Mouse (Mus musculus) CD4-positive helper T cell, adult 2 months (primary cell): ENCODE data around the gene Ggt1.

Experiments
- DNase-seq: peaks from one replicate; pipeline ENCODE4 v3.0.0-alpha.2; 2012; ENCODE audit warnings: low read depth, missing footprints, low spot score

The Ggt1 gene

DNA sequence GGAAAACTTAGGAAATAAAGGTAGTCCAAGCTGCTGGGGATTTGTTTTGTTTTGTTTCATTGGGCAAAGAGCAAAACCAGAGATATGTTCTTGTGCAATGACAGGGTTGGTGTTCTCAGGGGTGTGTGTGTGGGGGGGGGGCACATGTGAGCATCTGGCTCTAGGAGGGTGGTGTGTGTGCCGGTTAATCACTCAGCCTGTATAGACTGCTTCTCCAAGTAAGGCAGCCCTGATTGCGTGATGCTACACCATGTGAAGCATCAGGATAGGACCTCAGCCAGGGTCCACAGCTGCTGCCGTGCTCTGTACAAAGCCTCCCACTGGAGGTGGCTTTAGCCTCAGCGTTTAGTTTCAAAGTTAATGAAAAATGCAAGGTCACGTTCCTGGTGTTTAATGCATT is 71.6 kb downstream of the Ggt1 start:
- no peak for DNase-seq

DNA sequence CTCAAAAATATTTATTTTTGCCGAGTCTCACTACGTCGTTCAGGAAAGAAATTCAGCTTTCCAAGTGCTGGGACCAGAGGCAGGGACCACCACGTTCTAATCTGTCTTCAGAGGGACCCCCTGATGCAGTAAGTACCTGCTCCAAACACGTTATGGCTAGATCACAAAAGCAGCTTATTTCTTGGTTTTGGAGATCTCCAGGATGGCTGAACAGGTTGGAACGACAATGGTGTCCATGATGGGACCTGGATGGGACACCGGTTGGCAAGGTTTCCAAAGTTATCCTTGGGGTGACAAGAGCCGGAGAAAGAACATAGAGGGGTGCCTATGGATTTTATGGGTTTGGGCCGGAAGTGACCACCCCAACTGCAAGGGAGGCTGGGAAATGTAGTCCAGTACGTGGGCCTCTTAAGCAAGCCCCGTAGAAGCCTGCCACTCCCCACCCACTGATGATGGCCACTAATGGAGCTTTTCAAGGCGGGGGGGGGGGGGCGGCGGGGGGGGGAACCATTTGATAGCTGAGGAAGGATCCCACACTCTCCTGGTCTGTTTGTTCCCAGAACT is 72.3 kb downstream of the Ggt1 start:
- DNase-seq, result no peak

GRCm38 (mm10) chr10:75634610-75635009 is 73.2 kb downstream of the Ggt1 start:
- no peak for DNase-seq

DNA sequence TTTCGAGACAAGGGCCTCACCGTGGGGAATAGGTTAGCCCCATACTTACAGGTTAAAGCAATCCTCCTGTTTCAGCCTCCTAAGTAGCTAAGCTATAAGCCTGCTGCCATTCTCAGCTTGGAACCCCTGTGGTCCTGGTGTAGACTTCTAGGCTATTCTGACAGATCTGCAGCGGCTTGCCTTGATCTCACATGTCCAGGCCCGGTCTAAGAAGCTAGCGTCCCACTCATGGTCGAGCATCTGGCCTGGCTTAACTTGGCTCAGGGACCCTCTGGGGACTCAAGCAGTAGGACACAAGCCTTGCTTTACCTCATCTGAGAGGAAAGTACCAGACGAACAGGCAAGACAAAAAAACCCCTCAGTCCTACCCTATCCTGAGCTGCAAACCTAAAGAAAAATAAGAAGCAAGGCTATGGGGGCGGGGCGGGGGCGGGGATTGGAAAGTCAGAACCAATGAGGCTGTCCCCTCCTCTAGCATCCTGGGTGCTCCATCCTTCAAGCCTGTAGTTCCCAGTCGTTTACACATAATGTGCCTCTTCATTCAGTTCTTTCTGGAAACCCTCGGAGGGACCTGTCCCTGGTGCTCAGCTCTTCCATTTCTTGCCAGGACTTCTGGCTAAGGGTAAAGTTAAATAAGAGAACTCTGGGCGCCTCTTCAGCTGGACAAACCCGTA is 73.8 kb downstream of the Ggt1 start:
- DNase-seq, result peak; percentile 24

GRCm38 (mm10) chr10:75635693-75636055 is 74.3 kb downstream of the Ggt1 start:
- peak; percentile 69 for DNase-seq
